Mouse (Mus musculus) heart, postnatal 0 days (tissue): ENCODE results near the gene Churc1.

ENCODE experiments used
- CTCF ChIP-seq: IDR thresholded peaks from 2 replicates; pipeline ENCODE4 v1.5.1; 2016; ENCODE audit warnings: antibody characterized with exemption, control low read depth, low read depth
- EP300 ChIP-seq: IDR thresholded peaks from 2 replicates; pipeline ENCODE4 v1.6.1; 2016; ENCODE audit warnings: antibody characterized with exemption, low read depth

DNA sequence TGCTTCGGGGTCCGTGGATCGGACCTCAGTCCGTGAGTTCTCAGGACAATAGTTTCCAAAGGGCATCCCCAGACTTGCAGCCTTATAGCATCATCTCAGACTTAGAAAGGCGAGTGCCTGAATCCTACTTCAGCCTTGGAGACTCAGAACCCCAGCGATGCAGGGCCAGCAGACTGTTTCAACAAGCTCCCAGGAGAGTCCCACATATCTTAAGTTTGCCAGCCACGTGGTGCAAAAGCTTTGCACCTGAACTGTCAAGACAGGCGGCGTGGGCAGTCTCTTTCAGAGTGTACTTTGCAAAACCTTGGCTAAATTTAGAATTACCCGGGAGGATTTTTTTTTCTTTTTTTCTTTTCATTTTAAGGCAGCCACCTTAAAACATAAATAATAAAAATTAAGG is 42.5 kb downstream of the Churc1 start:
- TF ChIP-seq CTCF = no peak
- no peak for TF ChIP-seq EP300
